Mouse (Mus musculus): ENCODE data around the gene Ecpas.

DNA sequence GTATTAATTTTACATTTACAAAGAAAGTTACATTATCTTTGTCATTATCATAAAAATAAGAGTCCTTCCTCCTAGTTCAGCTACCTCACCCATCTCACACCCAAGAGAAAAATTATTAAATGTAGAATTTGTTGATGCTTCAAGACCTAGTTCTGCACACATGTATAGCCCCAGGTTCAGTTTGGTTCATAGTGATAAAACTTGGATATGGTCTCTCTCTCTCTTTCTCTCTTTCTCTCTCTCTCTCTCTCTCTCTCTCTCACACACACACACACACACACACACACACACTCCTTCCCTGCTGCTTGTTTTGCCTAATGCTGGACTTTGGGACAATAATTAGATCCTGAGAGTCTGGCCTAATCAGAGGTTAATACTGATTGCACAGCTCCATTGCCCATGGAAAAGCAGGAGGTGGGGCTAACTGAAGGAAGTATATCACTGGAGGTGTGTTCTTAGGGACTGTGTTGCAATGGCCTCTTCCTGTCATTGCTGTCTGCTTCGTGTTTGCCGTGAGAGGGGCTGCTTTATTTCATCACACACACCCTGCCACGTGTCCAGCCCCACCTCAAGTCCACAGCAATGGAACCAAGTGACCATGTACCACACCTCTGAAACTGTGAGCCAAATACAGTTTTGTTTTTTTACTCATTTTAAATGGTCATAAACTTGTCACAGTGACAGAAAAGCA lies 932 bp upstream of the Ecpas start:
- TF ChIP-seq CTCF (IDR thresholded peaks at IDR 0.05; ENCODE audit: extremely low read depth, insufficient read length, insufficient replicate concordance, low read depth, low read length) (no peak), POLR2A (IDR thresholded peaks at IDR 0.05; ENCODE audit: low read depth, low read length) (no peak)

Measured in small intestine, adult 2 months (tissue).